Comparison of ENCODE assay signal across 9 mouse cellular contexts in genomic region chr9:61830236-61830635, GRCm38 (mm10).
DNase-seq lines count a peak whose midpoint lies in the region; ATAC-seq and TF ChIP-seq lines count a peak whose summit lies in the region.
"Had no signal": no experiment of that assay in that cellular context is flagged by ENCODE, and none has a peak within 500 bp of the region (broad histone marks: within the 10 kb centered on the region; RNA-seq: fewer than 3 reads in every experiment).

No protein-coding gene starts in this region.

- no peak overlapping the region for H3K4me3 ChIP-seq in forebrain, embryonic 10.5 days
- no peak overlapping the region for H3K4me3 ChIP-seq in forebrain, embryonic 12.5 days (replicated peaks)
- H3K4me3 ChIP-seq in cortical plate, adult 2 months (ENCODE audit: insufficient read depth, low read length) = no peak overlapping the region
- no peak overlapping the region for H3K4me3 ChIP-seq in midbrain, embryonic 16.5 days (ENCODE audit: low read depth, low read length)
- H3K4me3 ChIP-seq: heart, embryonic 15.5 days had no signal

- no peak overlapping the region for H3K4me2 ChIP-seq in forebrain, embryonic 12.5 days
- no peak overlapping the region for H3K4me2 ChIP-seq in midbrain, embryonic 16.5 days (ENCODE audit: low read length)
- H3K4me2 ChIP-seq: heart, embryonic 15.5 days had no signal

- TF ChIP-seq CTCF in cortical plate, adult 2 months (IDR thresholded peaks at IDR 0.05; ENCODE audit: extremely low read depth, insufficient read depth, low read length) = peak; percentile 89

- H3K4me1 ChIP-seq in forebrain, embryonic 10.5 days = peaks cover 19% of the 10 kb centered on the region
- H3K4me1 ChIP-seq in forebrain, embryonic 12.5 days = peaks cover 7% of the 10 kb centered on the region; the same call in 1 of the 2 replicates
- no peaks in the 10 kb centered on the region for H3K4me1 ChIP-seq in cortical plate, adult 2 months (ENCODE audit: control insufficient read depth, insufficient read depth, low read length)
- H3K4me1 ChIP-seq in midbrain, embryonic 16.5 days (ENCODE audit: control insufficient read depth, insufficient read depth, low read length) = 0 out of 2 replicates have a peak, but pooled peaks cover 2% of the 10 kb centered on the region
- H3K4me1 ChIP-seq: heart, embryonic 15.5 days had no signal

- intact Hi-C loops in heart, postnatal 36 days (cut with DNase I) = loop anchor here (2.0 kb wide), 2 partner anchors 809 to 935 kb away; no protein-coding TSS in a partner anchor

- no peaks in the 10 kb centered on the region for H3K36me3 ChIP-seq in forebrain, embryonic 10.5 days (replicated peaks)
- H3K36me3 ChIP-seq in forebrain, embryonic 12.5 days (replicated peaks) = no peaks in the 10 kb centered on the region
- no peaks in the 10 kb centered on the region for H3K36me3 ChIP-seq in midbrain, embryonic 16.5 days (ENCODE audit: control insufficient read depth, insufficient read depth, low read length)
- H3K36me3 ChIP-seq: heart, embryonic 15.5 days had no signal

- H3K9me3 ChIP-seq in forebrain, embryonic 10.5 days = no peaks in the 10 kb centered on the region
- H3K9me3 ChIP-seq in forebrain, embryonic 12.5 days = no peaks in the 10 kb centered on the region
- H3K9me3 ChIP-seq in midbrain, embryonic 16.5 days (replicated peaks; ENCODE audit: control insufficient read depth, low read length, poor library complexity, severe bottlenecking) = no peaks in the 10 kb centered on the region
- H3K9me3 ChIP-seq: heart, embryonic 15.5 days had no signal

- H3K9ac ChIP-seq in forebrain, embryonic 12.5 days = no peak overlapping the region
- H3K9ac ChIP-seq in midbrain, embryonic 16.5 days (ENCODE audit: low read depth, low read length) = no peak overlapping the region
- H3K9ac ChIP-seq: heart, embryonic 15.5 days had no signal

- no peak for DNase-seq in forebrain, embryonic 10.5 days (ENCODE audit: extremely low spot score, low spot score)
- DNase-seq in adrenal gland, adult (ENCODE audit: inconsistent age in 2 of 2, low spot score in 1 of 2) = peak; percentile 72 to 93
- DNase-seq in heart, postnatal 36 days = peak; percentile 46 to 60
- DNase-seq in layer of hippocampus, postnatal 14 days (ENCODE audit: low spot score in 2 of 2) = peak; percentile 87 to 91
- DNase-seq in spleen, adult 18-20 months = peak; percentile 59 to 75

- no peak for ATAC-seq in forebrain, embryonic 12.5 days (ENCODE audit: low FRiP score)
- ATAC-seq in midbrain, embryonic 16.5 days = peak; percentile 66

- TF ChIP-seq POLR2A in cortical plate, adult 2 months (IDR thresholded peaks at IDR 0.05; ENCODE audit: extremely low read depth, insufficient read depth, low read length) = no peak

- 0 out of 2 replicates have a peak overlapping the region, but pooled peaks have one; percentile 9 for H3K27ac ChIP-seq in forebrain, embryonic 10.5 days
- no peak overlapping the region for H3K27ac ChIP-seq in forebrain, embryonic 12.5 days
- H3K27ac ChIP-seq in cortical plate, adult 2 months (ENCODE audit: insufficient read depth, low read length) = no peak overlapping the region
- no peak overlapping the region for H3K27ac ChIP-seq in midbrain, embryonic 16.5 days (ENCODE audit: low read length)
- H3K27ac ChIP-seq: heart, embryonic 15.5 days had no signal

- H3K27me3 ChIP-seq in forebrain, embryonic 10.5 days (ENCODE audit: poor library complexity, severe bottlenecking) = peaks cover 6% of the 10 kb centered on the region; the same call in 1 of the 2 replicates
- peaks cover 30% of the 10 kb centered on the region for H3K27me3 ChIP-seq in forebrain, embryonic 12.5 days
- no peaks in the 10 kb centered on the region for H3K27me3 ChIP-seq in midbrain, embryonic 16.5 days (ENCODE audit: control insufficient read depth, insufficient read depth, low read depth, low read length)

- WGBS in forebrain, embryonic 10.5 days = 86% methylated on average over 7 of the region's 7 CpGs
- WGBS in forebrain, embryonic 12.5 days = 73% methylated on average over 7 of the region's 7 CpGs
- WGBS in midbrain, embryonic 16.5 days = 62% methylated on average over 7 of the region's 7 CpGs
